Mouse (Mus musculus): ENCODE results near the gene Kcnip3. TPM values are rescaled to one million over a fixed set of nuclear protein-coding genes. Genes with fewer than 3 reads are reported as not detected.

Kcnip3 gene
- polyA plus RNA-seq, 2 experiments: 2.3 to 4.3 TPM

DNA sequence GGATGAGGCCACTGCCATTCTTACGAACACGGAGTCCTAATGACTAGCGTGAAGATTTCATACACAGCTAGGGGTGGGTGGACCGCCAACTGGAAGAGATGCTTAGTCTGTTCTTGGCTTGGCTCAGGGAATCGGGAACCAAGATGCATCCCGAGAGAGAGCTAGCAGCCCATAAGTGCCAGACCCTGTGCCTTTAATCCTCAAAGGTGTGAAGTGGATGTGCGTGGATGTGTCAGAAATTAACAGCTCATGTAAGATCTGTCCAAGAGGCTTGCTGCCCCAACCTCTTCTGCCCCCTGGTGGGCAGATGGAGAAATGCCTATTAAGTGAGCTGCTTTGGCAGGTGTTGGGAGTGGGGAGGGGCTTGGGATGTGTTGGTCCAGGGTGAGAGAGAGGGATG, 20.8 kb downstream of the Kcnip3 start:
- Histone ChIP-seq H3K4me2 (replicated peaks; ENCODE audit: low read depth, low read length, severe bottlenecking) (no peak overlapping the region), H3K4me3 (replicated peaks; ENCODE audit: low read length) (no peak overlapping the region), H3K9ac (ENCODE audit: low read depth, low read length, severe bottlenecking) (no peak overlapping the region), H3K36me3 (ENCODE audit: control insufficient read depth, insufficient read depth, low read length) (no peaks in the 10 kb centered on the region), H3K9me3 (ENCODE audit: control insufficient read depth, low read length) (no peaks in the 10 kb centered on the region), H3K27me3 (ENCODE audit: control insufficient read depth, insufficient read depth, low read length) (no peaks in the 10 kb centered on the region), H3K27ac (replicated peaks; ENCODE audit: low read depth, low read length) (no peak overlapping the region), H3K4me1 (ENCODE audit: control insufficient read depth, insufficient read depth, low read length) (no peaks in the 10 kb centered on the region)
- 51% methylated on average over 7 of the region's 7 CpGs for WGBS
- ATAC-seq (ENCODE audit: low FRiP score, low read depth) (no peak), DNase-seq (ENCODE audit: low spot score) (no peak)
- no peak for TF ChIP-seq POLR2A (IDR thresholded peaks at IDR 0.05; ENCODE audit: borderline replicate concordance, extremely low read depth, insufficient read depth, insufficient read length)

DNA sequence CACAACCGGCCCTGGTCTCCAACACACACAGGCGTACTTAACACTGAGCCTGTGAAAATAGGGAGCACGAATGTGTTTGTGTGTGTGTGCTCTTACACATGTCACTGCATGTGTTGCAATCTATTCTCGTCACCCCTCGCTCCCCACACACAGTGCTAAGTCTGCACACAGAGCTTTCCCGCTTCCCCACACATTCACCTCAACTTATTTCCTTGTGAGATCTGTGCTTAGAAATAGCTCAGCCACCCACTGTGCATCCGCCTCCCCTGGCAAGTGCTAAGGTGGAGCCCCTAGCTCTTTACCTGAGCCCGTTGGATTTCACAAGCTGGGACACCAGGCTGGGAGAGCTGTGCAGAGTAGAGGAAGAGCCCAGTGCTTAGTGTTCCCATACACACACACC, 23.1 kb downstream of the Kcnip3 start:
- H3K9ac ChIP-seq (ENCODE audit: low read depth, low read length, severe bottlenecking): no peak overlapping the region
- H3K9me3 ChIP-seq (ENCODE audit: control insufficient read depth, low read length): no peaks in the 10 kb centered on the region
- H3K27ac ChIP-seq (replicated peaks; ENCODE audit: low read depth, low read length): no peak overlapping the region
- ATAC-seq (ENCODE audit: low FRiP score, low read depth) (no peak), DNase-seq (ENCODE audit: low spot score) (no peak)
- H3K4me2 ChIP-seq (replicated peaks; ENCODE audit: low read depth, low read length, severe bottlenecking): no peak overlapping the region
- WGBS: 75% methylated on average over 8 of the region's 8 CpGs
- TF ChIP-seq POLR2A (IDR thresholded peaks at IDR 0.05; ENCODE audit: borderline replicate concordance, extremely low read depth, insufficient read depth, insufficient read length): no peak
- no peaks in the 10 kb centered on the region for H3K4me1 ChIP-seq (ENCODE audit: control insufficient read depth, insufficient read depth, low read length)
- no peak overlapping the region for H3K4me3 ChIP-seq (replicated peaks; ENCODE audit: low read length)
- H3K27me3 ChIP-seq (ENCODE audit: control insufficient read depth, insufficient read depth, low read length): no peaks in the 10 kb centered on the region
- H3K36me3 ChIP-seq (ENCODE audit: control insufficient read depth, insufficient read depth, low read length): no peaks in the 10 kb centered on the region

DNA sequence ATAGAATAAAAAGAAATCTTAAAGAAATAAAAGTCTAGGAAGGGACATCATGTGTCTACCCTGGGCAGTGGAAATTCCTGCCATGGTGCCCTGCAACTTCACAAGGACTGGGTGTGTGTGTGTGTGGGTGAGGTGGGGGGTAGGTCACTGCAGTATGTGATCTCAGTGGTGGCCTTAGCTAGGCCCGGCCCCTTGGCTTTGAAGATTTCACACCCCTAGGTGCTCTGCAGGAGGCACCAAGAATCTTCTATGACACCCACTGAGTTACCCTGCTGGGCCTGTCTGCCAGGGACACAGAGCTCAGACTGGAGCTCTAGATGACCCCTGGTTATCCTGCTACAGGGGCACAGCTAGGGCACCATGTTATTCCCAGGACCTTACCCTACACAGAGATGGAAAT, 25.6 kb downstream of the Kcnip3 start:
- no peak for TF ChIP-seq POLR2A (IDR thresholded peaks at IDR 0.05; ENCODE audit: borderline replicate concordance, extremely low read depth, insufficient read depth, insufficient read length)
- no peak for DNase-seq (ENCODE audit: low spot score)
- Histone ChIP-seq H3K4me3 (replicated peaks; ENCODE audit: low read length) (no peak overlapping the region), H3K36me3 (ENCODE audit: control insufficient read depth, insufficient read depth, low read length) (no peaks in the 10 kb centered on the region), H3K9me3 (ENCODE audit: control insufficient read depth, low read length) (no peaks in the 10 kb centered on the region), H3K4me2 (replicated peaks; ENCODE audit: low read depth, low read length, severe bottlenecking) (no peak overlapping the region), H3K27me3 (ENCODE audit: control insufficient read depth, insufficient read depth, low read length) (no peaks in the 10 kb centered on the region), H3K4me1 (ENCODE audit: control insufficient read depth, insufficient read depth, low read length) (no peaks in the 10 kb centered on the region), H3K9ac (ENCODE audit: low read depth, low read length, severe bottlenecking) (no peak overlapping the region), H3K27ac (replicated peaks; ENCODE audit: low read depth, low read length) (no peak overlapping the region)
- no peak for ATAC-seq (ENCODE audit: low FRiP score, low read depth)
- WGBS: 31% methylated on average over 1 of the region's 1 CpGs

DNA sequence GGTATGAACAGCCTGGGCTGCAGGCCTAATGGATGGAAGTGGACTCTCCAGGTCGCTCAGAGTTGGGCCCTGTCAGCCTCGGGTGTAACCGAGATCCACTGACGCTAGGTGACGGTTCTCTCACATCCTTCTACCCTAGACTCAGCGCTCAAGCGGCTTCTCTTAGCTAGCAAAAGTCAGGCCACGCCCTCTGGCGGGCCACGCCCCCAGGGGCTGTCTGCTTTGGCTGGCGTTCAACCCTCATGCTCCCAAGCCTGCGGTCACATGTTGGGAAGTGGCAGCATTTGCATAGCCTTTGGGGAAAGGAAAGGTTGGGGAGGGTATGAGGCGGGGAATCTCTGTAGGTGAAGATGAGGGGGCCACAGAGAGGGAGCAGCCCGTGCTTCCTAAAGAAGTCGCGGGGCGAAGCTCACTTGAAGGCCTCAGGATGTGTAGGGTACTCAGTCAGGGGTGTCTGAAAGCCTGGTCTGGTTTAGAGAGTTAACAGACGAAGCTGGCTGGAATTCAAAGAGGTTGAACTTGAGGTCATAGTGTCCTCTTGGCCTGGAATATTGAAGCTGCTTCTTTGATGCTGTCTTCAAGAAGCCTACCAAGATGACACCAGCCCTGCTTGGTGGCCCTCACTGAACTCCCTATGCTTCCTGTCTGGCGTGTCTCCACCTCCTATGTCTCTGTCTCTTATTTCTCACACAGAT, 37.3 kb downstream of the Kcnip3 start:
- Histone ChIP-seq H3K4me1 (ENCODE audit: control insufficient read depth, insufficient read depth, low read length) (peaks cover 6% of the 10 kb centered on the region; the same call in 1 of the 2 replicates), H3K36me3 (ENCODE audit: control insufficient read depth, insufficient read depth, low read length) (no peaks in the 10 kb centered on the region), H3K9ac (ENCODE audit: low read depth, low read length, severe bottlenecking) (no peak overlapping the region), H3K4me2 (replicated peaks; ENCODE audit: low read depth, low read length, severe bottlenecking) (peak overlapping the region; percentile 41), H3K27me3 (ENCODE audit: control insufficient read depth, insufficient read depth, low read length) (peaks cover 47% of the 10 kb centered on the region), H3K27ac (replicated peaks; ENCODE audit: low read depth, low read length) (no peak overlapping the region), H3K9me3 (ENCODE audit: control insufficient read depth, low read length) (no peaks in the 10 kb centered on the region), H3K4me3 (replicated peaks; ENCODE audit: low read length) (peak overlapping the region; percentile 10; the same call in 1 of the 2 replicates)
- WGBS: 10% methylated on average over 19 of the region's 19 CpGs
- DNase-seq (ENCODE audit: low spot score) (peak; percentile 81), ATAC-seq (ENCODE audit: low FRiP score, low read depth) (0 out of 2 replicates have a peak, but pooled peaks have one; percentile 31)
- TF ChIP-seq POLR2A (IDR thresholded peaks at IDR 0.05; ENCODE audit: borderline replicate concordance, extremely low read depth, insufficient read depth, insufficient read length): no peak

DNA sequence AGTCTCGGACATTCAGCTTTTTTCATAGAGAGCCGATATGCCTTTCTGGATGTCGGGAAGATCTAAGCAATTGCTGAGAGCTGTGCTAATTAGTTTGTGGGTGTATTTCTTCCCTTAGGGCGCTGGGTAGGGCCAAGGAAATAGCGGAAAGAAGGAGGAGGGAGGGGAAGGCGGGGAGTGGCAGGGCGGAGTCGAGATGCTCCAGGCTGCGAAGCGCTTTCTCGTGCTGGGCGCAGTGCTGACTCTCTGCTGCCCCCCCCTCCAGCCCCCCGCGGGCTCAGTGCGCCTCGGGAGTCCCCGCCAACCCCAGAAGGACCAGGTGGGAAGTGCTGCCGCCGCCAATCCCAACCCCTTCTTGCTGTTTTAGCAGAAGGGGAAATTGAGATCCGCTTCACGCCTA, 38.9 kb downstream of the Kcnip3 start:
- H3K4me3 ChIP-seq (replicated peaks; ENCODE audit: low read length): peak overlapping the region; percentile 56
- H3K9me3 ChIP-seq (ENCODE audit: control insufficient read depth, low read length): no peaks in the 10 kb centered on the region
- ATAC-seq (ENCODE audit: low FRiP score, low read depth) (no peak), DNase-seq (ENCODE audit: low spot score) (no peak)
- peaks cover 47% of the 10 kb centered on the region for H3K27me3 ChIP-seq (ENCODE audit: control insufficient read depth, insufficient read depth, low read length)
- no peaks in the 10 kb centered on the region for H3K36me3 ChIP-seq (ENCODE audit: control insufficient read depth, insufficient read depth, low read length)
- peaks cover 6% of the 10 kb centered on the region; the same call in 1 of the 2 replicates for H3K4me1 ChIP-seq (ENCODE audit: control insufficient read depth, insufficient read depth, low read length)
- peak overlapping the region; percentile 60; the same call in 1 of the 2 replicates for H3K9ac ChIP-seq (ENCODE audit: low read depth, low read length, severe bottlenecking)
- H3K27ac ChIP-seq (replicated peaks; ENCODE audit: low read depth, low read length): no peak overlapping the region
- peak overlapping the region; percentile 97 for H3K4me2 ChIP-seq (replicated peaks; ENCODE audit: low read depth, low read length, severe bottlenecking)
- 1% methylated on average over 19 of the region's 21 CpGs for WGBS
- no peak for TF ChIP-seq POLR2A (IDR thresholded peaks at IDR 0.05; ENCODE audit: borderline replicate concordance, extremely low read depth, insufficient read depth, insufficient read length)
